Mouse (Mus musculus) liver, embryonic 14.5 days (tissue): ENCODE results near the gene A030014E15Rik. TPM values are rescaled to one million over a fixed set of nuclear protein-coding genes. Genes with fewer than 3 reads are reported as not detected.

Experiments
- ATAC-seq: fragments of 200-750 bp; cut with Nextera tagmentation; 2 replicates; pipeline ENCODE4 v1.8.0; 2017; ENCODE audit warnings: moderate number of reproducible peaks, mild to moderate bottlenecking, moderate library complexity; ENCODE audit not compliant: insufficient read depth
- DNase-seq, 3 experiments: peaks; one replicate each; pipeline ENCODE4 v3.0.0-alpha.2; 2012 to 2013; ENCODE audit warnings: low read depth in 3 of 3, low spot score in 3 of 3
- H3K27ac ChIP-seq: fragments of 300-500 bp; sonication (generic); 2 replicates; pipeline ENCODE4 v1.5.1; 2014; ENCODE audit warnings: moderate library complexity, mild to moderate bottlenecking, control low read depth, inconsistent platforms
- H3K27me3 ChIP-seq: fragments of 300-500 bp; sonication (generic); 2 replicates; pipeline ENCODE4 v1.6.1; 2014; ENCODE audit warnings: mild to moderate bottlenecking, low read length, moderate library complexity; ENCODE audit not compliant: control insufficient read depth, insufficient read depth
- H3K36me3 ChIP-seq: fragments of 300-500 bp; sonication (generic); replicated peaks from 2 replicates; pipeline ENCODE4 v1.6.1; 2014; ENCODE audit warnings: low read depth; ENCODE audit not compliant: control insufficient read depth, insufficient read depth
- H3K4me1 ChIP-seq, 2 experiments: fragments of 200-500 bp in 1 of 2; fragments of 300-500 bp in 1 of 2; sonication (generic) in 1 of 2; replicated peaks; 2 replicates each; pipeline ENCODE4 v1.6.1; 2012 to 2014; ENCODE audit warnings: antibody characterized with exemption in 1 of 2, inconsistent platforms in 1 of 2, low read length in 1 of 2; ENCODE audit not compliant: control insufficient read depth in 2 of 2, insufficient read depth in 2 of 2
- H3K4me2 ChIP-seq: fragments of 300-500 bp; sonication (generic); 2 replicates; pipeline ENCODE4 v1.6.1; 2014; ENCODE audit warnings: low read depth, mild to moderate bottlenecking, control low read depth, moderate library complexity
- H3K4me3 ChIP-seq, 2 experiments: fragments of 200-500 bp in 1 of 2; fragments of 300-500 bp in 1 of 2; sonication (generic) in 1 of 2; 2 replicates each; pipeline ENCODE4 v1.5.1; 2012 to 2014; ENCODE audit warnings: low read depth in 2 of 2, low read length in 2 of 2, mild to moderate bottlenecking in 2 of 2, control low read depth in 1 of 2, inconsistent platforms in 1 of 2, moderate library complexity in 1 of 2; ENCODE audit not compliant: insufficient read depth in 1 of 2
- H3K9ac ChIP-seq: fragments of 300-500 bp; sonication (generic); replicated peaks from 2 replicates; pipeline ENCODE4 v1.6.1; 2014; ENCODE audit warnings: mild to moderate bottlenecking, control low read depth, moderate library complexity
- H3K9me3 ChIP-seq: fragments of 300-500 bp; sonication (generic); 2 replicates; pipeline ENCODE4 v1.6.1; 2016; ENCODE audit warnings: low read length, mixed read lengths; ENCODE audit not compliant: control insufficient read depth
- CTCF ChIP-seq: IDR thresholded peaks from 2 replicates; pipeline ENCODE4 v1.5.1; 2016; ENCODE audit warnings: antibody characterized with exemption, low read depth, control low read depth
- EP300 ChIP-seq: IDR thresholded peaks from 2 replicates; pipeline ENCODE4 v1.6.1; 2016; ENCODE audit warnings: antibody characterized with exemption, low read depth
- WGBS: fragments of 180-500 bp; shearing (Covaris S2); extraction: QIAGEN DNeasy Blood & Tissue Kit; methylation state at CpG from one replicate; pipeline ENCODE4 v1.1.7; 2014; ENCODE audit not compliant: insufficient replicate concordance; 5-methylcytosine and 5-hydroxymethylcytosine counted together
- polyA plus RNA-seq, 2 experiments: library from polyadenylated mRNA; depleted of rRNA in 1 of 2; stranded (reverse) in 1 of 2; unstranded in 1 of 2; fragments of >200 nt; fragmentation: Nextera tagmentation in 1 of 2; extraction: Ambion mirVana in 1 of 2; gene quantifications; 2 replicates each; pipeline versions ENCODE4 v1.2.1 to v1.2.3; 2012 to 2014

A030014E15Rik gene
- polyA plus RNA-seq (2012; rRNA removed) (0.11 TPM in 1 of 2 replicates, not detected in the other), polyA plus RNA-seq (2014; fragmentation: Nextera tagmentation; extraction: Ambion mirVana) (not detected in 2 replicates)

- 73% methylated on average over 6 of the region's 6 CpGs for WGBS
- ATAC-seq = no peak
- Histone ChIP-seq H3K27ac (no peak within 1 kb of the TSS), H3K4me3 (no peak within 1 kb of the TSS), H3K36me3 (no peaks in the 10 kb centered on the region), H3K4me1 (no peaks in the 10 kb centered on the region), H3K9ac (no peak within 1 kb of the TSS), H3K4me2 (no peak within 1 kb of the TSS), H3K27me3 (no peaks in the 10 kb centered on the region), H3K9me3 (no peaks in the 10 kb centered on the region)
- TF ChIP-seq EP300 (no peak), CTCF (no peak)
- no peak for DNase-seq
Observed at GRCm38 (mm10) chr1:82924650-82925049, at the start of gene A030014E15Rik. Gene A030014E15Rik (plus strand): TSS chr1:82924917.

GRCm38 (mm10) chr1:82879172-82879571, 45.5 kb upstream of the A030014E15Rik start:
- 76% methylated on average over 2 of the region's 2 CpGs for WGBS
- no peak overlapping the region for H3K4me2 ChIP-seq
- TF ChIP-seq EP300 (no peak), CTCF (no peak)
- H3K9me3 ChIP-seq = no peaks in the 10 kb centered on the region
- H3K9ac ChIP-seq = no peak overlapping the region
- DNase-seq (no peak), ATAC-seq (no peak)
- H3K36me3 ChIP-seq = peaks cover 66% of the 10 kb centered on the region
- H3K4me3 ChIP-seq = no peak overlapping the region
- H3K4me1 ChIP-seq = no peaks in the 10 kb centered on the region
- H3K27me3 ChIP-seq = no peaks in the 10 kb centered on the region
- no peak overlapping the region for H3K27ac ChIP-seq

- no peak overlapping the region for H3K27ac ChIP-seq
- 90% methylated on average over 8 of the region's 8 CpGs for WGBS
- H3K4me3 ChIP-seq = no peak overlapping the region
- H3K9me3 ChIP-seq = no peaks in the 10 kb centered on the region
- TF ChIP-seq EP300 (no peak), CTCF (no peak)
- H3K9ac ChIP-seq = no peak overlapping the region
- H3K4me1 ChIP-seq = no peaks in the 10 kb centered on the region
- peaks cover 68% of the 10 kb centered on the region for H3K36me3 ChIP-seq
- no peaks in the 10 kb centered on the region for H3K27me3 ChIP-seq
- DNase-seq (no peak), ATAC-seq (no peak)
- H3K4me2 ChIP-seq = no peak overlapping the region
Observed at GRCm38 (mm10) chr1:82880196-82880595, 44.5 kb upstream of the A030014E15Rik start.

GRCm38 (mm10) chr1:82893269-82893668, 31.4 kb upstream of the A030014E15Rik start:
- H3K4me3 ChIP-seq = no peak overlapping the region
- ATAC-seq = no peak
- H3K9ac ChIP-seq = no peak overlapping the region
- H3K36me3 ChIP-seq = peaks cover 68% of the 10 kb centered on the region
- H3K27me3 ChIP-seq = no peaks in the 10 kb centered on the region
- H3K27ac ChIP-seq = no peak overlapping the region
- WGBS = 93% methylated on average over 7 of the region's 7 CpGs
- TF ChIP-seq EP300 = no peak
- TF ChIP-seq CTCF = no peak
- no peaks in the 10 kb centered on the region for H3K4me1 ChIP-seq
- H3K4me2 ChIP-seq = no peak overlapping the region
- no peaks in the 10 kb centered on the region for H3K9me3 ChIP-seq
- no peak for DNase-seq

GRCm38 (mm10) chr1:82900567-82900966, 24.1 kb upstream of the A030014E15Rik start:
- Histone ChIP-seq H3K36me3 (peaks cover 65% of the 10 kb centered on the region), H3K27me3 (no peaks in the 10 kb centered on the region), H3K4me2 (no peak overlapping the region), H3K4me1 (no peaks in the 10 kb centered on the region), H3K9me3 (no peaks in the 10 kb centered on the region), H3K4me3 (no peak overlapping the region), H3K27ac (no peak overlapping the region), H3K9ac (no peak overlapping the region)
- TF ChIP-seq CTCF = no peak
- TF ChIP-seq EP300 = no peak
- 87% methylated on average over 1 of the region's 1 CpGs for WGBS
- no peak for DNase-seq
- ATAC-seq = no peak
